Mouse (Mus musculus) monocyte, adult 59 days (primary cell): ENCODE measurements around the gene Insig2. TPM values are rescaled to one million over a fixed set of nuclear protein-coding genes. Genes with fewer than 3 reads are reported as not detected.

Experiments used
- total RNA-seq, 2 experiments: library from RNA; stranded (reverse); gene quantifications; one replicate each; pipeline ENCODE4 v1.2.4; 2023

Insig2 gene
- total RNA-seq: 10 to 100 TPM in 1 of 2 experiments, 1 to 10 TPM in 1; 9.8 to 24.1 TPM

GRCm38 (mm10) chr1:121332485-121332884, at the start of gene Insig2:
TSS of gene Insig2 (minus strand) at chr1:121332589.

Other genes starting within 250 kb of the Insig2 start
- gene Ccdc93, start 98.5 kb upstream of the Insig2 start, total RNA-seq: 10 to 100 TPM; 40.6 to 42.6 TPM
- gene Htr5b, start 195.9 kb upstream of the Insig2 start, total RNA-seq: not detected
- 10 to 100 TPM; 33.6 to 37.7 TPM for gene Ddx18, start 235.4 kb upstream of the Insig2 start, total RNA-seq